Mouse (Mus musculus) G1E (cell line): ENCODE measurements around the gene Galnt18. TPM values are rescaled to one million over a fixed set of nuclear protein-coding genes. Genes with fewer than 3 reads are reported as not detected.

Source experiments
- ATAC-seq: 2 replicates; pipeline ENCODE4 v1.8.0; 2016; ENCODE audit warnings: mild to moderate bottlenecking; ENCODE audit not compliant: insufficient number of reproducible peaks, poor library complexity, low FRiP score, severe bottlenecking; ENCODE audit errors: extremely low read depth
- DNase-seq: peaks from one replicate; pipeline ENCODE4 v3.0.0; 2012; ENCODE audit warnings: low spot score
- H3K27me3 ChIP-seq: 2 replicates; pipeline ENCODE4 v1.6.1; 2012; ENCODE audit warnings: mild to moderate bottlenecking, low read length, inconsistent platforms; ENCODE audit not compliant: insufficient read depth
- H3K36me3 ChIP-seq: replicated peaks from 2 replicates; pipeline ENCODE3; 2012; ENCODE audit warnings: mild to moderate bottlenecking, inconsistent platforms
- H3K4me1 ChIP-seq: 2 replicates; pipeline ENCODE4 v1.6.1; 2012; ENCODE audit warnings: low read depth, low read length, inconsistent platforms, mixed read lengths; ENCODE audit not compliant: insufficient read depth
- H3K4me3 ChIP-seq: 2 replicates; pipeline ENCODE4 v1.5.1; 2012; ENCODE audit warnings: low read depth, mild to moderate bottlenecking, inconsistent platforms, low read length, moderate library complexity, mixed read lengths
- H3K9me3 ChIP-seq: replicated peaks from 2 replicates; pipeline ENCODE4 v1.6.1; 2012; ENCODE audit warnings: inconsistent platforms
- CTCF ChIP-seq: IDR thresholded peaks from 2 replicates; pipeline ENCODE4 v1.5.1; 2012; ENCODE audit warnings: low read depth, low read length, inconsistent platforms, mixed read lengths
- GATA1 ChIP-seq: IDR thresholded peaks from 2 replicates; pipeline ENCODE4 v1.6.1; 2012; ENCODE audit warnings: borderline replicate concordance, low read length, inconsistent platforms, mixed read lengths
- GATA2 ChIP-seq: IDR thresholded peaks from 2 replicates; pipeline ENCODE4 v1.6.1; 2012; ENCODE audit warnings: low read depth, low read length, inconsistent platforms, borderline replicate concordance
- POLR2AphosphoS5 ChIP-seq: IDR thresholded peaks from 2 replicates; pipeline ENCODE4 v1.6.1; 2012; ENCODE audit warnings: low read depth, low read length, inconsistent platforms; ENCODE audit not compliant: insufficient replicate concordance
- TAL1 ChIP-seq: conservative IDR thresholded peaks from 2 replicates; pipeline ENCODE4 v1.6.1; 2012; ENCODE audit warnings: low read depth, low read length, inconsistent platforms, mixed read lengths
- polyA plus RNA-seq: library from polyadenylated mRNA; stranded (reverse); fragments of >175 nt; gene quantifications from 2 replicates; pipeline ENCODE4 v1.2.3, GENCODE M21; 2012
- total RNA-seq, 2 experiments: library from RNA; stranded (forward) in 1 of 2; stranded (reverse) in 1 of 2; fragments of 200-1000 nt in 1 of 2; fragments of >200 nt in 1 of 2; fragmentation: Nextera tagmentation in 1 of 2; gene quantifications; 2 replicates each; pipeline ENCODE4 v1.2.3; 2014 to 2017

Galnt18 gene
- total and polyA plus RNA-seq, 3 experiments: not detected

DNA sequence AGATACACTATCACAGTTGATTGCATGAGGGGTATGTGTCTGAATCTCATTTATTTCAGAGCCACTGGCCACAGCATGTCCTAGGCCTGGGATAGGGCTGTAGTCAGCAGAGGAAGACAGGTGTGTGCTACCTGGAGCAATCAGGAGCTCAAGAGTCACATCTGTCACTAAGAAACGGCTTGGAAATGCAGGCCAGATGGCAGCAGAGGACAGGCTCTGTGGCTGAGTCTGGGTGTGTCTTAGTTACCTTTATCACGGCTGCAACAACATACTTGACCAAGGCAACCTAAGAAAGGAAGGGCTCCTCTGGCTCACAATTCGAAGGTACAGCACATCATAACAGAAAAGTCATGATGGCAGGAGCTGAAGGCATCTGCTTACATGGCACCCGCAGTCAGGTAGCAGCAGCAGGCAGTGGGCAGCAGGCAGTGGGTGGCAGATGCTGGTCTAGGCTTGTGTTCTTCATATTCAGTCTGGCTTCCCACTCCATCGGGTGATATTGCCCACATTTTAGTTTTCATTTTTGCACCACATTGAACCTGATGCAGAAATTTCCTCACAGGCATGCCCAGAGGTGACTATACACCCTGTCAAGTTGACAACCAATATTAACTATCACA, 190.2 kb downstream of the Galnt18 start:
- H3K27me3 ChIP-seq: peaks cover 2% of the 10 kb centered on the region; the same call in 1 of the 2 replicates
- TF ChIP-seq CTCF (no peak), GATA2 (no peak), POLR2AphosphoS5 (no peak), GATA1 (no peak), TAL1 (no peak)
- H3K4me3 ChIP-seq: no peak overlapping the region
- no peaks in the 10 kb centered on the region for H3K36me3 ChIP-seq
- DNase-seq (no peak), ATAC-seq (no peak)
- no peaks in the 10 kb centered on the region for H3K4me1 ChIP-seq
- H3K9me3 ChIP-seq: peaks cover 32% of the 10 kb centered on the region

- no peak for ATAC-seq
- no peaks in the 10 kb centered on the region for H3K27me3 ChIP-seq
- no peaks in the 10 kb centered on the region for H3K4me1 ChIP-seq
- H3K36me3 ChIP-seq: no peaks in the 10 kb centered on the region
- H3K4me3 ChIP-seq: no peak overlapping the region
- no peak for DNase-seq
- H3K9me3 ChIP-seq: peaks cover 23% of the 10 kb centered on the region
- TF ChIP-seq POLR2AphosphoS5: no peak
- no peak for TF ChIP-seq TAL1
- TF ChIP-seq GATA1: no peak
- TF ChIP-seq GATA2: no peak
- no peak for TF ChIP-seq CTCF
Measured at GRCm38 (mm10) chr7:111588291-111588781, 191.4 kb downstream of the Galnt18 start.

DNA sequence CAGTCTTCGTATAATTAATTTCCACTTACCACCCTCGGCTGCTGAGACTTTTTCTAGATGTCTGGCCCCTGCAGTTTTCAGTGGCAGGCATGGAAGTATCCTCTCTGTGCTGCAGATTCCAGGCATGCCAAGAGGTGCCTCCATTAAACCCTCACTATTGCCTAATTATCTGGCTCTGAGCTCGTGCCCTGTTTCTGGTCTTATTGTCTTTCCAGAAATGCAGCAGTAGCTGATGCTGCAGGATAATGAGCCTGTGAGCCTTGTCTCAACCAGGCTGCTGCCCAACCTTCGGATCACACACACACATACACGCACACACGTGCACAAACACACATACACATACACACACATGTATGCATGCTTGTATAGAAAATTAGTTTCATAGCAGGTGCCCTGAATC, 199.2 kb downstream of the Galnt18 start:
- TF ChIP-seq CTCF (no peak), GATA2 (no peak), GATA1 (no peak), TAL1 (no peak), POLR2AphosphoS5 (no peak)
- peaks cover 9% of the 10 kb centered on the region; the same call in 1 of the 2 replicates for H3K9me3 ChIP-seq
- H3K4me3 ChIP-seq: no peak overlapping the region
- ATAC-seq: no peak
- no peak for DNase-seq
- H3K27me3 ChIP-seq: no peaks in the 10 kb centered on the region
- H3K36me3 ChIP-seq: no peaks in the 10 kb centered on the region
- no peaks in the 10 kb centered on the region for H3K4me1 ChIP-seq

- H3K36me3 ChIP-seq: no peaks in the 10 kb centered on the region
- H3K4me3 ChIP-seq: no peak overlapping the region
- DNase-seq: no peak
- no peak for TF ChIP-seq CTCF
- H3K9me3 ChIP-seq: peaks cover 6% of the 10 kb centered on the region
- no peaks in the 10 kb centered on the region for H3K27me3 ChIP-seq
- no peak for ATAC-seq
- H3K4me1 ChIP-seq: no peaks in the 10 kb centered on the region
Measured at GRCm38 (mm10) chr7:111575096-111575495, 204.7 kb downstream of the Galnt18 start.

- H3K36me3 ChIP-seq: no peaks in the 10 kb centered on the region
- H3K27me3 ChIP-seq: no peaks in the 10 kb centered on the region
- DNase-seq (no peak), ATAC-seq (no peak)
- H3K4me1 ChIP-seq: no peaks in the 10 kb centered on the region
- TF ChIP-seq GATA2 (no peak), GATA1 (no peak), TAL1 (no peak), POLR2AphosphoS5 (no peak), CTCF (no peak)
- H3K4me3 ChIP-seq: no peak overlapping the region
- H3K9me3 ChIP-seq: peaks cover 6% of the 10 kb centered on the region
Measured at GRCm38 (mm10) chr7:111572336-111572735, 207.4 kb downstream of the Galnt18 start.

DNA sequence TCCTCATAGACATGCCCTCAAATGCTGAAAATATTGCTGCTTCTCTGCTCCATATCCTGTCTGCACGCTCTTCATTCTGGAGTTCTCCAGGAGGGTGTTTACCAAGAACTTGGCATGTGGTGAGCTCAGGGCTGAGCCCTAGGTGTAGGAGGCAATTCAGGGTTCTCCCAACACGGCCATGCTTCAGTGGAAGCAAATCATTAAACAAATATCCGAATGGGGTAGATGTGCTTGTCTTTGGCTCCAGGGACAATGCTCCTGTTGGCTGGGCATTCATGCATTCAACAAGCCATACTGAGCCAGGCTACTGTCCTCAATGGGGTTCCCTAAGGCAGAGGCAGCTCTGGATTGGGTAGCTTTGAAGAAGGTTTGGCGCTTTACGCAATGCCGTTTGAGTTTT, 212.9 kb downstream of the Galnt18 start:
- Histone ChIP-seq H3K27me3 (no peaks in the 10 kb centered on the region), H3K4me1 (no peaks in the 10 kb centered on the region), H3K9me3 (peaks cover 15% of the 10 kb centered on the region), H3K36me3 (no peaks in the 10 kb centered on the region), H3K4me3 (no peak overlapping the region)
- DNase-seq: no peak
- no peak for ATAC-seq
- TF ChIP-seq CTCF: no peak
- no peak for TF ChIP-seq GATA1
